Mouse (Mus musculus): ENCODE results near the gene Vmn2r106. TPM values are rescaled to one million over a fixed set of nuclear protein-coding genes. Genes with fewer than 3 reads are reported as not detected.

The Vmn2r106 gene
- not detected for polyA plus RNA-seq (2012; fragmentation: generic; extraction: Trizol)

DNA sequence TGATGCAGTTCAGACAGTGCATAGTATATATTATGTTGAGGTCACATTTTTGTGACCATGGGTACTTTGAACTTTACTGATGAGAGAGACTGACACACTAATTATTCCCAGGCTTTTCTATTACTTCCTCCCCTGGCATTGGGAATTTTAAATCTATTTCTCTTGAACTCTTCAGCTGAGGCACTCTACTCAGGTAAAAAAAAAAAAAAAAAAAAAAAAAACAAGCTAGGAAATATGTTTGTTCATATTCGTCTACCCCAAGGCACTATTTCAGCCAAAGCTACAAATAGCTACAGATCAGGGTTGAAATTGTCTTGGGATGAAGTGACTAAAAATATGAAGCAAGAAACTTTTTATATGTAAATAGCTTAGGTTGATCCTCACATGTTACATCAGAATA is at the start of gene Vmn2r106:
TSS of gene Vmn2r106 (minus strand) at position 101 of the 400 bp plus-strand sequence.

DNA sequence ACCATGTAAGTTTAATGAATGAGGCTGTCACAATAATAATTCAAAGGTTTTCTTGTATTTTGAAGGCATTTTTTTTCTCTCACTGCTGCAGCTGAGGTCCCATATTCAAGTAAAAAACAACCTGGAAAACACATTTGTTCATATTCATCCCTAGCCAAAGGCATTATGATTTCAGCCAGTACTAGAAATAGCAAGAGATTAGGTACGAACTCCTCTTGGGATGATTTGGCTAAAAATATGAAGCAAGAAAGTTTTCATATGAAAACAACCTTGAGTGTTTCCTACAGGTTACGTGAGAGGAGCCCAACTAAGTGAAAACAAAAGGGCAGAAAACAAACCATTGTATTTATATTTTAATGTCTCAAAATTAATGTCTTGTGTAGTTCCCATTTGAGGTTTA is 50.4 kb downstream of the Vmn2r106 start, which contains the start of gene Vmn2r105:
TSS of gene Vmn2r105 (minus strand) at position 101 of the 400 bp plus-strand sequence.

Other genes with a start within 250 kb of the Vmn2r106 start
- gene Vmn2r104, start 237.2 kb downstream of the Vmn2r106 start, polyA plus RNA-seq (2012; fragmentation: generic; extraction: Trizol) = not detected
- not detected for gene Fpr-rs7, start 171.3 kb downstream of the Vmn2r106 start, polyA plus RNA-seq (2012; fragmentation: generic; extraction: Trizol)
- not detected for gene Fpr-rs6, start 102.5 kb downstream of the Vmn2r106 start, polyA plus RNA-seq (2012; fragmentation: generic; extraction: Trizol)
- not detected for gene Vmn2r105, start 50.5 kb downstream of the Vmn2r106 start, polyA plus RNA-seq (2012; fragmentation: generic; extraction: Trizol)
- gene Vmn2r107, start 59.7 kb upstream of the Vmn2r106 start, polyA plus RNA-seq (2012; fragmentation: generic; extraction: Trizol) = not detected
- not detected for gene Vmn1r224, start 128.6 kb upstream of the Vmn2r106 start, polyA plus RNA-seq (2012; fragmentation: generic; extraction: Trizol)
- not detected for gene Vmn2r108, start 195.8 kb upstream of the Vmn2r106 start, polyA plus RNA-seq (2012; fragmentation: generic; extraction: Trizol)
- not detected for gene Vmn1r225, start 212.6 kb upstream of the Vmn2r106 start, polyA plus RNA-seq (2012; fragmentation: generic; extraction: Trizol)